Mouse (Mus musculus): Measurements from ENCODE around the gene Erich6. TPM values are rescaled to one million over a fixed set of nuclear protein-coding genes. Genes with fewer than 3 reads are reported as not detected.
A peak's percentile ranks its signal among the peaks of the same experiment; 100 is the strongest.
"Not testable (repeated sequence)": the region's sequence is repeated elsewhere in the genome, so short reads cannot be mapped to it uniquely, and the experiment has no call there.

The Erich6 gene
- total RNA-seq, 2 experiments from 2014 or later = not detected

- Histone ChIP-seq H3K27ac (no peak overlapping the region), H3K4me3 (no peak overlapping the region)
- no peak for TF ChIP-seq CTCF (IDR thresholded peaks at IDR 0.05)
- no peak for DNase-seq
- intact Hi-C loops (cut with DNase I) = no loop called here
These were observed 14.2 kb downstream of the Erich6 start for GRCm38 (mm10) chr3:58622665-58623394.

DNA sequence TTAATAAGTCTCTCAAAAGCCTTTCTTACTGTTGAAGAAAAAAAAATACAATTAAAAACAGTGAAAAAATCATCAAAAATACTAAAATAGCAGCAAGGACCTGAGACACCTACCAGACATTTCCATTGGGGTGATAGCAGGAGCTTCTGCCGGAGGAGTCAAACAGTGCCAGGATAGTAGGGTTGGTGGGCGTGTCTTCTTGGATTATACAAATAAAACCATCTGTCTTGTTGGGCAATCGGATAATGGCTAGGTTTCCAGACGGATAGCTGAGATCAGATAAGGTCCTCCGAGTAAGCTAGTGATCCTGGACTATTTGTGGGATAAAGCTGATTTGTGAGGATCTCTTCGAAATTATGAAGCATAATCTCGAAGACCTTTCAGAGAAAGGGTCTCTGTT lies 15.9 kb downstream of the Erich6 start:
- DNase-seq = no peak
- Histone ChIP-seq H3K4me3 (no peak overlapping the region), H3K27ac (no peak overlapping the region)
- intact Hi-C loops (cut with DNase I) = no loop called here
- TF ChIP-seq CTCF (IDR thresholded peaks at IDR 0.05) = no peak

DNA sequence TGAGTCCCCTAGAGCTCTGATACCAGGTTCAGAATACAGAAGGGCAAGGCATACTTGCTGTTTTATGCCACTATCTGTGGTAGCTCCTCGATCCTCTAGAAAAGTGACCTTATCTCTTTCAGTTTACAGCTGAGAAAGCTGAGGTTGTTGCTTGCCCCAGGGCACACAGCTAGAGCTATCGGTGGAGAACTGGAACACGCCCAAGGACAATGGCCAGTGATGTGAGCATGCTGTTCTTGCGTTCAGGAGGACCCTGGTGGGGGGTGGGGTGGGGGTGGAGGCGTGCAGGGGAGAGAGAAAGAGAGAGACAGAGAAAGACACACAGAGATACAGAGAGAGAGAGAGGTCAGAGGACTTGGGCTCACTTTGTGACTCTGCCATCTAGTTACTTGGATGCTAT lies 27.0 kb downstream of the Erich6 start:
- TF ChIP-seq CTCF (IDR thresholded peaks at IDR 0.05) = no peak
- no peak for DNase-seq
- H3K27ac ChIP-seq = no peak overlapping the region
- intact Hi-C loops (cut with DNase I) = no loop called here
- no peak overlapping the region for H3K4me3 ChIP-seq

DNA sequence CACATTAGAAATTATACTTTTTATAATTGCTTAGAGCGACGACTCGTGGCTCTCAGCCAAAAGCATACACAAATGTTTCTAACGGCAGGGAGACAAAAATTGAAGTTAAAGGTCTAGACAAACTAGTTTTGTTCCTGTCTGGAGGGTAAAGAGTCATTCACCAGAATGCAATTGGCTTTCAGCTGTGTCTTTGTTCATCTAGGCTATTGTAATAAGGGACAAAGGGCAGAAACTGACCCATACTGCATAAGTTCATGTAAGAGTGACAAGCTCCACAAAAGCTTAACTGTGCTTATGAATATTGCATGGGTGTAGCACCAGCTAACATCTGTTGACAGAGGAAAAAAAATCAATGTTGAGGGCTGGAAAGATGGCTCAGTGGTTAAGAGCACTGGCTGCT lies 28.5 kb downstream of the Erich6 start:
- DNase-seq = no peak
- Histone ChIP-seq H3K4me3 (no peak overlapping the region), H3K27ac (no peak overlapping the region)
- intact Hi-C loops (cut with DNase I) = no loop called here
- no peak for TF ChIP-seq CTCF (IDR thresholded peaks at IDR 0.05)

DNA sequence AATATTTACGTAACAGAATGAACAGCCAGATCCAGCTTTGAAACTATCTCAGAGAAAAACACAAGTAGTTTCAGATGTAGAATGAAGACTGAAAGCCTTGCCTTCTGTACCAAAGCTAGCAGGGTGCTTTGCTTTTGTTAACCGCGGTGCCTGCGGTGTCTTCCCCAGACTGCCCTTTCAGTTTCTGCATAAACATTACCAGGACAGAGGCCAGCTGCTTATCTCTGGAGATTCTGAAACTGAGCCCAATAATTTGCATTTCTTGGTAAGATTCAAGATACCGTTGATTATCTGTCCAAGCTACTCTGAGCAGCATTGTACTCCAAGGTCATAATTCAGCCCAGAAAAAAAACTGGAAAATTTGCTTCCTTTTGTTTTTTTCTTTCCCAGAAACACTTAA lies 43.4 kb downstream of the Erich6 start:
- Histone ChIP-seq H3K4me3 (no peak overlapping the region), H3K27ac (no peak overlapping the region)
- no peak for TF ChIP-seq CTCF (IDR thresholded peaks at IDR 0.05)
- intact Hi-C loops (cut with DNase I) = no loop called here
- no peak for DNase-seq

DNA sequence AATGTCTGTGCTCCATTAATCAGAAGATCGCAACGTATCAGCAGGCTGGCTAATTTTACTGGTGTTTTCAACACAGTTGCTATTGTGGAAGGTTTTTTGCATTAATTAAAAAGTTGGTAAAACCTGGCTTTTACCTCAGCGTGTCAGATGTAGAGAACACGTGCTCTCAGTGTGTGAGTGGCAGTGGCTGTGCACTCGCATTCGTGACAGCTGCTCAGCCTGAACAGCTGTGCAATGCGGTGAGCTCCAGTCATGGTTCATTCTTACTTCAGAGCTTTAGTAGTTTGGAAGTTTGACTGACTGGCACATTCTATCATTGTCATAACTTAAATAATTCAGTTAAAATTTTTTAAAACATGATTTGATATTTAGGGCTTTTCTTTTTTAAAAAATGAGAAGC lies 44.3 kb downstream of the Erich6 start:
- intact Hi-C loops (cut with DNase I); H3K27ac ChIP-seq; H3K4me3 ChIP-seq; DNase-seq: not testable (repeated sequence)

GRCm38 (mm10) chr3:58590544-58590943 lies 46.5 kb downstream of the Erich6 start:
- H3K27ac ChIP-seq; DNase-seq; H3K4me3 ChIP-seq; intact Hi-C loops (cut with DNase I): not testable (repeated sequence)

DNA sequence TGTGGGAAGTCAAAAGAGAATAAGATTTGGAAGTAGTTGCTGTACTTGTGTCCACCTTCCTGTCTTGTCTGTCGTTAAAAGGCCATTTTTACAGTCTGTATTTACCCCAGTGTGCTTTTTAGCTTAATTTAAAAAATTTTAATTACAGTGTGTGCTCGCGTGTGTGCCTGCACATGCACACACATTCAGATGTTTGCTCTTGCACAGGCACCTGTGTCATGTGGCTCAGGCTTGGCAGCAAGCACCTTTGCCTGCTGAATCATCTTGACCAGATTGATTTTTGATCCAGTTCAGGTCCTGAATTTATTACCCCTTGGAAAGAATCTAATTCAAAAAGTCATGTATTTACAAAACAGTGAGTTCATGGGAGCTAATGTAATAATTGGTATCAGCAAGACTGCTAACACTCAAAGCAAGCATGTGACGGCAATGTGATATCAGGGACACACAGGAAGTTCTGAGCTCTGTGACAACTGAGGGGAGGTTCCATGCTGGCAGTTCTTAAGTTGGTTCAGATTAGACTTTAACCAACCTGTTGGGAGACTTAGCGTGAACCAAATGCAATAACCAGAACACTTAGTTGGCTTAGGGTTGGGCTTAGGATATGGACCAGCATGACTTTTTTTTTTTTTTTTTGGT lies 54.1 kb downstream of the Erich6 start:
- H3K27ac ChIP-seq = peak overlapping the region; percentile 0; the same call in 1 of the 2 replicates
- no peak for TF ChIP-seq CTCF (IDR thresholded peaks at IDR 0.05)
- no peak overlapping the region for H3K4me3 ChIP-seq
- intact Hi-C loops (cut with DNase I) = no loop called here
- no peak for DNase-seq

DNA sequence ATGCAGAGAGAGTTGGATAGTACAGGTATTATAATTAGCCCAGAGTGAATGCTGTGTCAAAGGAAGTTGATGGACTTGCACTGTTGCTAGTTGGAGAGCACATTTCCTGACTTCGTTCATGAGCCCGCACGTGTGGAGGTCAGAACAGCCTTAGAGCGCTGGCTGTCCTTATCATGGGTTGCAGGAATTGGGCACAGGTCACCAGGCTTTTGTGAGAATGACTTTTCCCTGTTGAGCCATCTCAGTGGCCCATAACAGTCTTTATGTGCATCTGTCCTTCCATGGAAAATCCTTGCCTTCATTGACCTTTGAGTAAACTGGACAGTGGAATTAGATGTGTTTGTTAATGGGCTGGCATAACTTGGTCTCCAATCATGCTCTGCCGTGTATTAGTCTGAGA lies 54.7 kb downstream of the Erich6 start:
- Histone ChIP-seq H3K27ac (peak overlapping the region; percentile 0; the same call in 1 of the 2 replicates), H3K4me3 (no peak overlapping the region)

GRCm38 (mm10) chr3:58581530-58581929 lies 55.5 kb downstream of the Erich6 start:
- H3K4me3 ChIP-seq = no peak overlapping the region
- H3K27ac ChIP-seq = no peak overlapping the region
- intact Hi-C loops (cut with DNase I) = no loop called here
- TF ChIP-seq CTCF (IDR thresholded peaks at IDR 0.05) = no peak
- no peak for DNase-seq

More for the DNA sequence above, 54.7 kb downstream of the Erich6 start:
- TF ChIP-seq CTCF (IDR thresholded peaks at IDR 0.05) = no peak
- DNase-seq = no peak
- intact Hi-C loops (cut with DNase I) = no loop called here

DNA sequence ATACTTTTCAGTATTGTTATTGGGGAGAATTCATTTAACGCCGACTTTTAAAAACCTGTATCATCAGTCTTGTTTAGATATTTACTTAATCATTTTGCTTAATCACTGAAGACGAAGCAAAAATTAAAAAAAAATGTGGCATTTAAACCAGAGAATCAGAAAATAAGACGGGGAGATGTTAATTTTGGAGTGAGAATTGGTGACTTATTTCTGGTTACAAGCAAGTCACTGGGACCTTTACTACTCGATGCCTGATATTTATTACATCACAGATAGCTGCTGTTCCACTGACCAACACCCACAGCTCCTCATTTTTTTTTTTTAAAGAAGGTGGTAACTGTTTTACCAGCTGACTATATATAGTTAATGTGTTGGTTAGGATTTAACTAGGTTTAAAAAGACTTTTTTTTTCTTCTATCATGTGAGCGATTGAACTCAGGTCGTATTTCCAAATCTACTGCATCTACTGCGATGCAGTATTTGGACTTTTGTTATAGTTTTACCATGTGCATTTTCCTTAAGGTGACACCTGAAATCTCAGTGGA lies 59.4 kb downstream of the Erich6 start:
- no peak for TF ChIP-seq CTCF (IDR thresholded peaks at IDR 0.05)
- Histone ChIP-seq H3K27ac (peak overlapping the region; percentile 99), H3K4me3 (peak overlapping the region; percentile 83)
- no peak for DNase-seq
- intact Hi-C loops (cut with DNase I) = loop anchor here (5.0 to 10.0 kb wide), 4 partner anchors 53 to 210 kb away; partner anchors contain the start of genes Eif2a, Serp1 and Siah2

DNA sequence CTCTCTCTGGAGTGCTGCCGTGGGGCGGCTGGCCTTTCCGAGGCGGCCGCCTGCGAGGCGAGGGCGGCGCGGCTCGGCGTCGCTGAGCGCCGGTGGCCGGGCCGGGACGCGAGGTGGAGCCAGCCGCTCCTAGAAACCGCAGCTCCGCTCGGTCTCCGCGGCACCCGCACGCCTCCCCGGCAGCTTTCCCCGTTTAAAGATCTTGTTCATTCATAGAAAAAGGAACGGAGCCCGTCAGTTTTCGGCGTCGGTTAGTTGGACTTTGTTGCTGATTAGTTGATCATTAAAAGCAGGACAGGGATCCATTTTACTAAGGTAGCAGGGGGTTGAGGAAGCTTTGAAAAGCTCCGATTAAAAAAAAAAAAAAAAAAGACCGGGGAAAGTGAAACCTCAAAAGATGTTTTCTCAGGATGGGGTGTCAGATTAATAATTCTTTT lies 59.9 kb downstream of the Erich6 start:
- DNase-seq = peak; percentile 70
- Histone ChIP-seq H3K4me3 (peak overlapping the region; percentile 83), H3K27ac (peak overlapping the region; percentile 99)
- no peak for TF ChIP-seq CTCF (IDR thresholded peaks at IDR 0.05)
- intact Hi-C loops (cut with DNase I) = loop anchor here (5.0 to 10.0 kb wide), 4 partner anchors 52 to 210 kb away; partner anchors contain the start of genes Eif2a, Serp1 and Siah2
